Mouse (Mus musculus): Measurements from ENCODE around the gene Kirrel3.

- TF ChIP-seq CTCF (IDR thresholded peaks at IDR 0.05; ENCODE audit: low read depth, low read length) (no peak), POLR2A (IDR thresholded peaks at IDR 0.05; ENCODE audit: borderline replicate concordance, low read depth, low read length) (no peak)
Observed at GRCm38 (mm10) chr9:34884942-34885341, 399.2 kb downstream of the Kirrel3 start.
